Mouse (Mus musculus): ENCODE data around the gene Taar7a.

The Taar7a gene

GRCm38 (mm10) chr10:23993381-23993780, at the start of gene Taar7a:
Gene Taar7a, minus strand, starts transcription at chr10:23993481.
- DNase-seq (ENCODE audit: low spot score): no peak

- DNase-seq (ENCODE audit: low spot score): no peak
Observed at GRCm38 (mm10) chr10:24040120-24040869, 47.0 kb upstream of the Taar7a start.

GRCm38 (mm10) chr10:24037314-24037713, 44.0 kb upstream of the Taar7a start, which contains the start of gene Taar7e:
Gene Taar7e, plus strand, starts transcription at chr10:24037614.
- no peak for DNase-seq (ENCODE audit: low spot score)

- DNase-seq (ENCODE audit: low spot score): no peak
Observed at GRCm38 (mm10) chr10:24031347-24031746, 38.1 kb upstream of the Taar7a start.

GRCm38 (mm10) chr10:24026922-24027321, 33.6 kb upstream of the Taar7a start, which contains the start of gene Taar7d:
Gene Taar7d, plus strand, starts transcription at chr10:24027222.
- no peak for DNase-seq (ENCODE audit: low spot score)

- no peak for DNase-seq (ENCODE audit: low spot score)
Observed at GRCm38 (mm10) chr10:24008143-24008542, 14.9 kb upstream of the Taar7a start.

- DNase-seq (ENCODE audit: low spot score): no peak
Observed at GRCm38 (mm10) chr10:24007034-24007433, 13.8 kb upstream of the Taar7a start.

- DNase-seq (ENCODE audit: low spot score): no peak
Observed at GRCm38 (mm10) chr10:24006442-24006841, 13.2 kb upstream of the Taar7a start.

GRCm38 (mm10) chr10:23999639-24000038, 6.4 kb upstream of the Taar7a start, which contains the start of gene Taar7b:
Gene Taar7b, plus strand, starts transcription at chr10:23999939.
- no peak for DNase-seq (ENCODE audit: low spot score)

GRCm38 (mm10) chr10:23986419-23986818, 6.9 kb downstream of the Taar7a start:
- no peak for DNase-seq (ENCODE audit: low spot score)

GRCm38 (mm10) chr10:23985546-23985945, 7.7 kb downstream of the Taar7a start, which contains the start of gene Taar6:
Gene Taar6, minus strand, starts transcription at chr10:23985646.
- no peak for DNase-seq (ENCODE audit: low spot score)

GRCm38 (mm10) chr10:23978901-23979705, 14.2 kb downstream of the Taar7a start:
- DNase-seq (ENCODE audit: low spot score): no peak

GRCm38 (mm10) chr10:23977958-23978357, 15.3 kb downstream of the Taar7a start:
- DNase-seq (ENCODE audit: low spot score): no peak

GRCm38 (mm10) chr10:23971256-23971655, 22.0 kb downstream of the Taar7a start:
- DNase-seq (ENCODE audit: low spot score): no peak

- no peak for DNase-seq (ENCODE audit: low spot score)
Observed at GRCm38 (mm10) chr10:23970656-23971165, 22.6 kb downstream of the Taar7a start, which contains the start of gene Taar5. Gene Taar5, plus strand, starts transcription at chr10:23970706.

- DNase-seq (ENCODE audit: low spot score): no peak
Observed at GRCm38 (mm10) chr10:23964921-23965610, 28.2 kb downstream of the Taar7a start.

GRCm38 (mm10) chr10:23963444-23963843, 29.8 kb downstream of the Taar7a start:
- DNase-seq (ENCODE audit: low spot score): no peak

- no peak for DNase-seq (ENCODE audit: low spot score)
Observed at GRCm38 (mm10) chr10:23960444-23960915, 32.8 kb downstream of the Taar7a start, which contains the start of gene Taar4. Gene Taar4, plus strand, starts transcription at chr10:23960494.

GRCm38 (mm10) chr10:23959071-23959470, 34.2 kb downstream of the Taar7a start:
- no peak for DNase-seq (ENCODE audit: low spot score)

- DNase-seq (ENCODE audit: low spot score): no peak
Observed at GRCm38 (mm10) chr10:23951714-23952113, 41.6 kb downstream of the Taar7a start.

- DNase-seq (ENCODE audit: low spot score): no peak
Observed at GRCm38 (mm10) chr10:23949508-23950005, 43.7 kb downstream of the Taar7a start, which contains the start of gene Taar3. Gene Taar3, plus strand, starts transcription at chr10:23949558.
